Mouse (Mus musculus): ENCODE data around the gene Glud1.

DNA sequence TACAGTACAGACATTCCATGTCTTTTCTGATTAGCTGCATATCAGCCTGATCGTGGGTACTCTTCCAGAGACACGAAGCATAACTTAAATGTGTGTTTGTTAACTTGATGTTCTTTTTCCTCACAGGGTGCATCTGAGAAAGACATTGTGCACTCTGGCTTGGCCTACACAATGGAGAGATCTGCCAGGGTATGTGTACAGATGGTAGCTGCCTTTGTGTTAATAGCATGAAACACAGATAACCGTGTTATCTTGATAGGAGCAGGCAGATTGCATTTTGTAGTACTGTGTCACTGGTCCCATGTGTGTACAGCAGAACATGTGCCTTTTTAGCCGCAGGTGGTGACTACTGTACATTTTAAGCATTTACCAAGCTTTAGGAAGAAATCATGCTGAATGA is 31.5 kb downstream of the Glud1 start:
- TF ChIP-seq CTCF (IDR thresholded peaks at IDR 0.05; ENCODE audit: control insufficient read depth, insufficient read depth, low read length) (no peak), POLR2A (IDR thresholded peaks at IDR 0.05; ENCODE audit: borderline replicate concordance, control insufficient read depth, low read depth, low read length) (no peak)

Data from bone marrow, adult 2 months (tissue).